Mouse (Mus musculus) embryonic facial prominence, embryonic 11.5 days (tissue): ENCODE measurements around the gene Cnot10. TPM values are rescaled to one million over a fixed set of nuclear protein-coding genes. Genes with fewer than 3 reads are reported as not detected.

ENCODE experiments used
- ATAC-seq: fragments of 200-750 bp; cut with Nextera tagmentation; replicated peaks from 2 replicates; pipeline ENCODE4 v1.8.0; 2017; ENCODE audit warnings: low read depth; ENCODE audit not compliant: insufficient number of reproducible peaks, low FRiP score, low TSS enrichment
- DNase-seq: peaks from one replicate; pipeline ENCODE4 v3.0.0-alpha.2; 2015; ENCODE audit warnings: low spot score
- H3K27ac ChIP-seq: fragments of 300-500 bp; sonication (generic); replicated peaks from 2 replicates; pipeline ENCODE4 v1.5.1; 2014; ENCODE audit warnings: mild to moderate bottlenecking, low read depth, low read length, control low read depth
- H3K27me3 ChIP-seq: fragments of 300-500 bp; sonication (generic); 2 replicates; pipeline ENCODE4 v1.6.1; 2014; ENCODE audit warnings: mild to moderate bottlenecking, low read length, moderate library complexity, mixed read lengths; ENCODE audit not compliant: control insufficient read depth, insufficient read depth
- H3K36me3 ChIP-seq: fragments of 300-500 bp; sonication (generic); replicated peaks from 2 replicates; pipeline ENCODE4 v1.6.1; 2014; ENCODE audit warnings: low read depth, mild to moderate bottlenecking, low read length, moderate library complexity, mixed read lengths; ENCODE audit not compliant: control insufficient read depth, insufficient read depth
- H3K4me1 ChIP-seq: fragments of 300-500 bp; sonication (generic); 2 replicates; pipeline ENCODE4 v1.6.1; 2014; ENCODE audit warnings: low read length, mixed read lengths; ENCODE audit not compliant: control insufficient read depth, insufficient read depth
- H3K4me2 ChIP-seq: fragments of 300-500 bp; sonication (generic); 2 replicates; pipeline ENCODE4 v1.6.1; 2014; ENCODE audit warnings: low read depth, mild to moderate bottlenecking, control low read depth, low read length, moderate library complexity
- H3K4me3 ChIP-seq: fragments of 300-500 bp; sonication (generic); 2 replicates; pipeline ENCODE4 v1.5.1; 2014; ENCODE audit warnings: low read depth, low read length, control low read depth
- H3K9ac ChIP-seq: fragments of 300-500 bp; sonication (generic); replicated peaks from 2 replicates; pipeline ENCODE4 v1.6.1; 2014; ENCODE audit warnings: mild to moderate bottlenecking, control low read depth, low read length
- H3K9me3 ChIP-seq: fragments of 300-500 bp; sonication (generic); replicated peaks from 2 replicates; pipeline ENCODE4 v1.6.1; 2016; ENCODE audit warnings: mild to moderate bottlenecking, low read length, inconsistent platforms, mixed read lengths; ENCODE audit not compliant: control insufficient read depth
- WGBS: fragments of 180-500 bp; shearing (Covaris S2); extraction: QIAGEN DNeasy Blood & Tissue Kit; methylation state at CpG from one replicate; pipeline ENCODE4 v1.1.7; 2014; 5-methylcytosine and 5-hydroxymethylcytosine counted together
- polyA plus RNA-seq: library from polyadenylated mRNA; unstranded; fragments of >200 nt; fragmentation: Nextera tagmentation; extraction: Ambion mirVana; gene quantifications from 2 replicates; pipeline ENCODE4 v1.2.1, GENCODE M21; 2014

Gene Cnot10
- 72.8 and 76.4 TPM in 2 replicates for polyA plus RNA-seq

- DNase-seq = peak; percentile 99
- peak within 1 kb of the TSS; percentile 76 for H3K27ac ChIP-seq
- H3K4me1 ChIP-seq = no peaks in the 10 kb centered on the region
- WGBS = 3% methylated on average over 51 of the region's 51 CpGs
- H3K36me3 ChIP-seq = no peaks in the 10 kb centered on the region
- H3K9me3 ChIP-seq = no peaks in the 10 kb centered on the region
- ATAC-seq = peak; percentile 98
- H3K9ac ChIP-seq = peak within 1 kb of the TSS; percentile 80
- H3K4me3 ChIP-seq = peak within 1 kb of the TSS; percentile 89
- peak within 1 kb of the TSS; percentile 81 for H3K4me2 ChIP-seq
- H3K27me3 ChIP-seq = no peaks in the 10 kb centered on the region
Observed at GRCm38 (mm10) chr9:114639839-114640646, at the start of gene Cnot10. Gene Cnot10 (minus strand): TSS chr9:114640184.

GRCm38 (mm10) chr9:114688953-114689407, 49.0 kb upstream of the Cnot10 start:
- Histone ChIP-seq H3K4me1 (no peaks in the 10 kb centered on the region), H3K27ac (peak overlapping the region; percentile 71), H3K9me3 (no peaks in the 10 kb centered on the region), H3K9ac (peak overlapping the region; percentile 90), H3K4me2 (peak overlapping the region; percentile 75), H3K27me3 (no peaks in the 10 kb centered on the region), H3K36me3 (peaks cover 5% of the 10 kb centered on the region), H3K4me3 (peak overlapping the region; percentile 89)
- peak; percentile 62 for ATAC-seq
- WGBS = under 1% methylated on average over 50 of the region's 50 CpGs
- peak; percentile 46 for DNase-seq

- Histone ChIP-seq H3K4me2 (peak within 1 kb of the TSS; percentile 75), H3K36me3 (peaks cover 5% of the 10 kb centered on the region), H3K27ac (peak within 1 kb of the TSS; percentile 71), H3K4me3 (peak within 1 kb of the TSS; percentile 89), H3K27me3 (no peaks in the 10 kb centered on the region), H3K4me1 (no peaks in the 10 kb centered on the region), H3K9ac (peak within 1 kb of the TSS; percentile 90), H3K9me3 (no peaks in the 10 kb centered on the region)
- ATAC-seq (peak; percentile 96), DNase-seq (peak; percentile 97)
- WGBS = 1% methylated on average over 54 of the region's 57 CpGs
Observed at GRCm38 (mm10) chr9:114688252-114688952, 48.4 kb upstream of the Cnot10 start, which contains the start of gene Dync1li1. Gene Dync1li1 (plus strand): TSS chr9:114688790.

- Histone ChIP-seq H3K36me3 (peaks cover 1% of the 10 kb centered on the region), H3K9me3 (no peaks in the 10 kb centered on the region), H3K4me1 (no peaks in the 10 kb centered on the region), H3K27me3 (no peaks in the 10 kb centered on the region), H3K27ac (no peak overlapping the region), H3K9ac (no peak overlapping the region; the same call in 1 of the 2 replicates), H3K4me3 (no peak overlapping the region), H3K4me2 (no peak overlapping the region)
- no peak for DNase-seq
- 80% methylated on average over 13 of the region's 13 CpGs for WGBS
- no peak for ATAC-seq
Observed at GRCm38 (mm10) chr9:114687639-114688038, 47.7 kb upstream of the Cnot10 start.

GRCm38 (mm10) chr9:114686245-114686644, 46.3 kb upstream of the Cnot10 start:
- H3K36me3 ChIP-seq = no peaks in the 10 kb centered on the region
- no peak overlapping the region for H3K4me3 ChIP-seq
- 92% methylated on average over 7 of the region's 7 CpGs for WGBS
- H3K4me2 ChIP-seq = no peak overlapping the region
- no peak overlapping the region for H3K9ac ChIP-seq
- H3K27me3 ChIP-seq = no peaks in the 10 kb centered on the region
- no peaks in the 10 kb centered on the region for H3K9me3 ChIP-seq
- no peaks in the 10 kb centered on the region for H3K4me1 ChIP-seq
- DNase-seq (no peak), ATAC-seq (no peak)
- H3K27ac ChIP-seq = no peak overlapping the region

GRCm38 (mm10) chr9:114682193-114682592, 42.2 kb upstream of the Cnot10 start:
- H3K4me3 ChIP-seq = no peak overlapping the region

GRCm38 (mm10) chr9:114680531-114680930, 40.5 kb upstream of the Cnot10 start:
- no peaks in the 10 kb centered on the region for H3K27me3 ChIP-seq
- H3K9ac ChIP-seq = no peak overlapping the region
- no peak overlapping the region for H3K27ac ChIP-seq
- ATAC-seq (no peak), DNase-seq (no peak)
- no peaks in the 10 kb centered on the region for H3K36me3 ChIP-seq
- no peak overlapping the region for H3K4me3 ChIP-seq
- 77% methylated on average over 6 of the region's 6 CpGs for WGBS
- no peaks in the 10 kb centered on the region for H3K9me3 ChIP-seq
- no peak overlapping the region for H3K4me2 ChIP-seq
- no peaks in the 10 kb centered on the region for H3K4me1 ChIP-seq

More at GRCm38 (mm10) chr9:114682193-114682592, 42.2 kb upstream of the Cnot10 start:
- Histone ChIP-seq H3K27ac (no peak overlapping the region), H3K4me2 (no peak overlapping the region), H3K9me3 (no peaks in the 10 kb centered on the region), H3K27me3 (no peaks in the 10 kb centered on the region), H3K4me1 (no peaks in the 10 kb centered on the region), H3K9ac (no peak overlapping the region), H3K36me3 (no peaks in the 10 kb centered on the region)
- DNase-seq (no peak), ATAC-seq (no peak)
- 86% methylated on average over 4 of the region's 4 CpGs for WGBS

GRCm38 (mm10) chr9:114679944-114680343, 40.0 kb upstream of the Cnot10 start:
- no peaks in the 10 kb centered on the region for H3K4me1 ChIP-seq
- H3K4me2 ChIP-seq = no peak overlapping the region
- no peaks in the 10 kb centered on the region for H3K36me3 ChIP-seq
- DNase-seq (no peak), ATAC-seq (no peak)
- H3K27ac ChIP-seq = no peak overlapping the region
- H3K27me3 ChIP-seq = no peaks in the 10 kb centered on the region
- no peak overlapping the region for H3K4me3 ChIP-seq
- H3K9me3 ChIP-seq = no peaks in the 10 kb centered on the region
- WGBS = 80% methylated on average over 5 of the region's 5 CpGs
- H3K9ac ChIP-seq = no peak overlapping the region
